Mouse (Mus musculus) megakaryocyte, embryonic 14.5 days (primary cell): Measurements from ENCODE around the gene Gm42421. TPM values are rescaled to one million over a fixed set of nuclear protein-coding genes. Genes with fewer than 3 reads are reported as not detected.

ENCODE experiments used
- H3K27me3 ChIP-seq: replicated peaks from 2 replicates; pipeline ENCODE3; 2012; ENCODE audit warnings: inconsistent platforms
- H3K36me3 ChIP-seq: replicated peaks from 2 replicates; pipeline ENCODE3; 2012; ENCODE audit warnings: low read length, inconsistent platforms, mixed read lengths
- H3K4me1 ChIP-seq: 2 replicates; pipeline ENCODE4 v1.6.1; 2012; ENCODE audit warnings: inconsistent platforms
- H3K4me3 ChIP-seq: replicated peaks from 2 replicates; pipeline ENCODE3; 2012; ENCODE audit warnings: moderate library complexity, mild to moderate bottlenecking, inconsistent platforms
- H3K9me3 ChIP-seq: 2 replicates; pipeline ENCODE4 v1.6.1; 2012; ENCODE audit warnings: inconsistent platforms
- FLI1 ChIP-seq: IDR thresholded peaks from 2 replicates; pipeline ENCODE4 v1.6.1; 2012; ENCODE audit warnings: low read length, inconsistent platforms, mixed read lengths
- GATA1 ChIP-seq: IDR thresholded peaks from 3 replicates; pipeline ENCODE4 v1.6.1; 2012; ENCODE audit warnings: mixed read lengths, low read length, inconsistent platforms, borderline replicate concordance
- polyA plus RNA-seq: library from polyadenylated mRNA; stranded (reverse); fragments of >175 nt; gene quantifications from 2 replicates; pipeline ENCODE4 v1.2.3, GENCODE M21; 2012; ENCODE audit warnings: low replicate concordance; ENCODE audit not compliant: insufficient read depth

The Gm42421 gene
- polyA plus RNA-seq, result not detected in 2 replicates

DNA sequence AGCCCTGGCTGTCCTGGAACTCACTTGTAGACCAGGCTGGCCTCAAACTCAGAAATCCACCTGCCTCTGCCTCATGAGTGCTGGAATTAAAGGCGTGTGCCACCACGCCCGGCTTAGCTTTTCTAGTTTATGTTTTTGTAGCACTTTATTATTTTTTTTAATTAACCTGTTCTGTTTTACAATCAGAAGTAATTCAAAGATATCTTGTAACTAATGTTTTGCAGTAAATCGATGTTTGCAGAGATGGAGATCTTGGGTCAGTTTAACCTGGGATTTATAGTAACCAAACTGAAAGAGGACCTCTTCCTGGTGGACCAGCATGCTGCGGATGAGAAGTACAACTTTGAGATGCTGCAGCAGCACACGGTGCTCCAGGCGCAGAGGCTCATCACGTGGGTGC, at the start of gene Gm42421:
Gene Gm42421, plus strand, starts transcription at position 301 of the 400 bp plus-strand sequence.
- Histone ChIP-seq H3K36me3 (peaks cover 96% of the 10 kb centered on the region), H3K9me3 (no peaks in the 10 kb centered on the region), H3K4me3 (no peak within 1 kb of the TSS), H3K4me1 (no peaks in the 10 kb centered on the region), H3K27me3 (no peaks in the 10 kb centered on the region)
- no peak for TF ChIP-seq GATA1
- TF ChIP-seq FLI1, result no peak

DNA sequence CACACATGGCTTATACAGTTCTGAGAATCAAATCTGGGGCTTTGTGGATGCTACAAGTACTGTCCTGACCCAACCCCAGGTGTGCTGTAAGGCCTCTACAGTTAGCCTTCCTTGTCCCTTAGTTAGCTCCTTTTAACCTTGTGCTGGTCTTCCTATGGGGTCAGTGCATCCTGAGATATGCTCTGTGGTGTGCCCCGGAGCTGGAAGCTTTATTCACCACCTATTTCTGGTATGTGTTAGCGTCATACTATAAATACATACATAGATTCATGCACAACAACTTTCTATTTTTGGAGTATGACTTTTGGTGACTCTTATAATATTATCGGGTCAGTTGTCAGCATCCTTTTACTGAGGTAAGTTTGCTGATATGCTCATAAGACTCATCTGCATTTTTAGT, 42.7 kb upstream of the Gm42421 start:
- H3K4me1 ChIP-seq, result peaks cover 3% of the 10 kb centered on the region; the same call in 1 of the 2 replicates
- H3K27me3 ChIP-seq, result no peaks in the 10 kb centered on the region

DNA sequence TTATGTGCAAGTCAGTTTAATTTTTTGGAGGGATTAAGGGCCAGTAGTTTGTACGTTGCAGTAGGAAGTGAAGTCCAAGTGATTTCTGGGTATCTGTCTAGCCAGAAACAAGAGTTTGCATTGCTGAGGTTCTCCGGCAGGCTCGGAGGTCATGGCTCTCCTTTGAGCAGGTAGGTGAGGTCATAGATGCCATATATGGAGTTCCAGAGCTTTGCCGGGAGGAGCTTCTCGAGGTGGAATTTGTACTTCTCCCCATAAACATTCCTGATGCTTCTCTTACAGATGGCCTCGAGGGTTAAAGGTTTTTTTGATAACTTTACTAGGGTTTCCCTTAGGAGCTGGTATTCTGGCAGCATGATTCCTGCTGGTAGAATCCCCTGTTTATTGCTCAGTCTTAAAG, 37.2 kb upstream of the Gm42421 start:
- TF ChIP-seq FLI1 (no peak), GATA1 (no peak)
- Histone ChIP-seq H3K4me1 (peaks cover 22% of the 10 kb centered on the region), H3K4me3 (no peak overlapping the region), H3K27me3 (no peaks in the 10 kb centered on the region), H3K36me3 (peaks cover 95% of the 10 kb centered on the region), H3K9me3 (peaks cover 4% of the 10 kb centered on the region; the same call in 1 of the 2 replicates)

More for the DNA sequence above, 42.7 kb upstream of the Gm42421 start:
- Histone ChIP-seq H3K9me3 (peaks cover 17% of the 10 kb centered on the region; the same call in 1 of the 2 replicates), H3K36me3 (peaks cover 100% of the 10 kb centered on the region), H3K4me3 (no peak overlapping the region)
- TF ChIP-seq GATA1 (no peak), FLI1 (no peak)

- Histone ChIP-seq H3K4me1 (peaks cover 22% of the 10 kb centered on the region), H3K36me3 (peaks cover 95% of the 10 kb centered on the region), H3K27me3 (no peaks in the 10 kb centered on the region), H3K4me3 (no peak overlapping the region), H3K9me3 (no peaks in the 10 kb centered on the region)
- no peak for TF ChIP-seq GATA1
- TF ChIP-seq FLI1, result no peak
Measured at GRCm38 (mm10) chr5:143892255-143892886, 35.6 kb upstream of the Gm42421 start.

- Histone ChIP-seq H3K4me1 (peaks cover 22% of the 10 kb centered on the region), H3K4me3 (peak overlapping the region; percentile 11), H3K36me3 (peaks cover 95% of the 10 kb centered on the region), H3K9me3 (no peaks in the 10 kb centered on the region), H3K27me3 (no peaks in the 10 kb centered on the region)
- TF ChIP-seq FLI1, result no peak
- peak; percentile 77; the same call in 2 of the 3 replicates for TF ChIP-seq GATA1
Measured at GRCm38 (mm10) chr5:143893396-143893795, 34.6 kb upstream of the Gm42421 start.

GRCm38 (mm10) chr5:143897635-143898330, 30.2 kb upstream of the Gm42421 start, which contains the start of gene Ankrd61:
Gene Ankrd61, minus strand, starts transcription at chr5:143897685.
- Histone ChIP-seq H3K36me3 (peaks cover 95% of the 10 kb centered on the region), H3K27me3 (no peaks in the 10 kb centered on the region), H3K4me3 (no peak within 1 kb of the TSS), H3K4me1 (peaks cover 10% of the 10 kb centered on the region), H3K9me3 (no peaks in the 10 kb centered on the region)
- TF ChIP-seq FLI1 (no peak), GATA1 (no peak)

DNA sequence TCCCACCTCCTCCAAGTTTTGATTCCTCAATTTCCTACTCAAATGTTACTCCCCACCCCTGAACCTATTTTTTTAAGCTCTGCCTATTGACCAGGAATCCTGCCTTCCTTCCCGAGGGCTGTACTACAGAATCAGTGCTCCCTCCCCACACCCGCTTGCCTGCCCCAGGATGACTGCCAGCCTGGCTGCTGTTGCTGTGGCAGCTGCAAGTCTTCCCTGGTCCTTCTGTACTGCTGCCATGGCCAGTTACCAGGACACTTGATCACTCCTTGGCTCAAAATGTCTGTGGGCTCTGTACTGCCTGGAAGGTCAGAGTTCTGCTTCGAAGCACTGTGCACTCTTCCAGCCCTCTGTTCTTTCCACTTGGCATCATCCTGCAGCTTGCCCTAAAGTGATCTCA, 25.9 kb upstream of the Gm42421 start:
- Histone ChIP-seq H3K4me3 (no peak overlapping the region), H3K27me3 (no peaks in the 10 kb centered on the region), H3K4me1 (peaks cover 21% of the 10 kb centered on the region), H3K9me3 (no peaks in the 10 kb centered on the region), H3K36me3 (peaks cover 99% of the 10 kb centered on the region)
- TF ChIP-seq GATA1 (no peak), FLI1 (no peak)

DNA sequence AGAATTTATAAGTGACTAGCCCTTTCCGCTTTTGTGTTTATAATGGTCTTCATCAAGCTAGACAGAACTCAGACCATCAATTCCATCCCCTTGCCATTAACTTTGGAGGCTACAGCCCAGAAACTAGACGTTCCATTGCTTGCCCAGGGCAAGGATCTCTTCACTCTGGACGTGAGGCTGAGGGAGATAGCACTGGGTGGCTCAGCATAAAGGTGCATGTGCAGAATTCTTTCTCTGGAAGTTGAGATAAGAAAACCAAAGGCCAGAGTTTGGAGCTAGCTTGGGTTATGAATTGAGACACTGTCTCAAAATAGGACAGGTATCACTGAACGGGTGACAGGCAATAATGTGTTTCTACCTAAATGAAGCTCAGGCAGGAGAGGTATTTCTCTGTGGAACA, 24.2 kb upstream of the Gm42421 start:
- H3K27me3 ChIP-seq, result no peaks in the 10 kb centered on the region
- H3K4me1 ChIP-seq, result peaks cover 35% of the 10 kb centered on the region
- H3K36me3 ChIP-seq, result peaks cover 93% of the 10 kb centered on the region
- H3K4me3 ChIP-seq, result no peak overlapping the region
- no peaks in the 10 kb centered on the region for H3K9me3 ChIP-seq
- no peak for TF ChIP-seq GATA1
- no peak for TF ChIP-seq FLI1

DNA sequence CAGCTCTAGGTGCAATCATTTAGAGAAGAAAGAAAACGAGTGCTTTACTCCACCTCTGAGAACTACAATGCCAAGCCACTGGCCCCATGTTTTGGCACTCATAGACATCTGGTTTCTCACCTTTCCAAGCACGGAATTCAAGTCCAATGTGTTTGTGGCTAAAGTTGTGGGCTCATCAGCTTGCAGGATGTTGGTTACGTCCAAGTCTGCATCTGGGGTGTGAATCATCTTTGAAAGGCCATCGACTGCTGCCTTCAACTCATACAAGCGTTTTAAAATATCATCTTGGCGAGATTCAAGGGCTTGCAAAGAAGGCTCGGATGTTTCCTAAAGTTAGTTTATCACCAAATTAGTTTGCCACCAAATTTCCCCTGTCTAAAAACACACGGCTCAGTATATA, 21.5 kb upstream of the Gm42421 start:
- H3K27me3 ChIP-seq, result no peaks in the 10 kb centered on the region
- peaks cover 45% of the 10 kb centered on the region for H3K4me1 ChIP-seq
- H3K9me3 ChIP-seq, result no peaks in the 10 kb centered on the region
- peaks cover 67% of the 10 kb centered on the region for H3K36me3 ChIP-seq
- no peak for TF ChIP-seq FLI1
- TF ChIP-seq GATA1, result no peak
- no peak overlapping the region for H3K4me3 ChIP-seq

DNA sequence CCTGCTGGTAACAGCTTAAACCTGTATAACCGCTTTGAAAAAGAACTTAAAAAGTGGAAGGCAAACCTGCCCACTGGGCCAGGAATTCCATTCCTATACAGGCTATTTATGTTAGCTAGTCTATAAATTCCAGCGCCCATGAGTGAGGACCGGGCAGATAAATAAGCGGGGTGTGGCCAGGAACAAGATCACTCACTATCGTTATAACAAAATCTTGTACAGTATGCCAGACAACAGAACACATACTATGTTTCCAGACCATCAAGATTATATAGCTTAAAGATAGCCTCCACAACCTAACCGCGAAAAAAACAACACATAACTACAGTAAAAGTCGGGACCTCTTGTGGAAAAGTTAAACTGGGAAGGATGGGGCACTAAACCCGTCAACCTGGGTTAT, 19.0 kb upstream of the Gm42421 start:
- Histone ChIP-seq H3K27me3 (no peaks in the 10 kb centered on the region), H3K9me3 (no peaks in the 10 kb centered on the region), H3K36me3 (peaks cover 56% of the 10 kb centered on the region), H3K4me1 (peaks cover 43% of the 10 kb centered on the region), H3K4me3 (peak overlapping the region; percentile 100)
- no peak for TF ChIP-seq GATA1
- TF ChIP-seq FLI1, result no peak
